Mouse (Mus musculus) megakaryocyte, embryonic 14.5 days (primary cell): Measurements from ENCODE around the gene Pnmt.

ENCODE experiments used
- FLI1 ChIP-seq: IDR thresholded peaks from 2 replicates; pipeline ENCODE4 v1.6.1; 2012; ENCODE audit warnings: low read length, inconsistent platforms, mixed read lengths
- GATA1 ChIP-seq: IDR thresholded peaks from 3 replicates; pipeline ENCODE4 v1.6.1; 2012; ENCODE audit warnings: mixed read lengths, low read length, inconsistent platforms, borderline replicate concordance

- no peak for TF ChIP-seq GATA1
- TF ChIP-seq FLI1, result no peak
Measured at GRCm38 (mm10) chr11:98377787-98378186, 8.5 kb upstream of the Pnmt start.
